Mouse (Mus musculus): ENCODE results near the gene Lmo2.

- TF ChIP-seq CTCF (conservative IDR thresholded peaks at IDR 0.05; ENCODE audit: insufficient read depth, insufficient read length, low read depth, low read length) (no peak), POLR2A (IDR thresholded peaks at IDR 0.05; ENCODE audit: low read depth, low read length) (no peak)
These were observed 18.1 kb downstream of the Lmo2 start for GRCm38 (mm10) chr2:103975904-103976303.

Measured in kidney, adult 2 months (tissue).